Mouse (Mus musculus): ENCODE measurements around the gene Otogl. TPM values are rescaled to one million over a fixed set of nuclear protein-coding genes. Genes with fewer than 3 reads are reported as not detected.

The Otogl gene
- total RNA-seq, 2 experiments from 2014 or later, result 0.27 to 0.30 TPM

DNA sequence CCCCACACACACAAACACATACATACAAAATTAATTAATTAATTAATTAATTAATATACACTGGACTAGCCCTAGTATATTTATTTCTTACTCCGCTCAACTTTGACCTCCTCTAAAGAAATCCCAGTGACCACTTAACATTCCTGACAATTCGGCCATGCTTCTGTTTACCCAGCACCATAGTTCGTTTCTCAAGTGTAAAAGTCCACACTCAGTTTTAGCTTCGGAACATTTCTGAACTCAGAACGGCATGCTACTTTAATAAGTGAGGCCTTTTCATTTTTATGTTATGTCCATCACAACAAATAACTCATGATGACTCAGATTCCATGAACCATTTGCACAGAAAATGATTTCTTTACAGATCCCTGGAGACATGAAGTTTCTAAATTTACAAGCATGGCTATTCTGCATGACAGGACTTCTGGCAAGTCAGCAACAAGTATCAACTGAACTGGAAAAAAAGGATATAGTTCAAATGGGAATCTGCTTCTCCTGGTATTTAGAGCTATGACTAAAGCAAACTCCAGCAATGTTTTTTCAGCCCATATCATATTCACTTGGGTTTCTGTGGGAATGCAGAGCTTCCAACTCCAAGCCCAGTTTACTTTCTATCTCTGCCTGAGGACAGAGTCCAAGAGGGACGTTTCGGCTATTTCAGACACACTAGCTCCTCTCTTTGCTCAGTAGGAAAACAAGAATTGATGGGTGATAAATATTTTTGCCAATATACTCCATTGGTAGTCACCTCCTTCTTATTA is 6.5 kb downstream of the Otogl start:
- DNase-seq, result no peak

DNA sequence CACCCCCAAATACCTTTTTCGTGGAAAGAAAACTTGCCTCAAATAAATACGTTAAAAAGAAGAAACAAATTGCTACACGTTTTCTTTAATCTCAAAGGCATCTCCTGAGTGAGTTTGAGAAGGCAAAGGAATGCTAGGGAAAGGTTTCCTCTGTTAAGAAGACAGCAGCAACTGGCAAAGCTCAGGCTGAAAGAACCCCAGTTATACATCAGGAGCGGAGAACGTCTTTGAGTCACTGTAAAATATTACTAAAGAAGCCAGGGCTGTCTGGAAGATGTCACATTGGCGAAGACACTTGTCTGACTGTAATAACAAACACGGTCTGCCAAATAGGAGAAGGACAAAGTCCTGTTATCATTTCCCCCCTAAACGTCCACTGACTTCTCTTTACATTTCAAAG is 10.0 kb downstream of the Otogl start:
- DNase-seq, result no peak

DNA sequence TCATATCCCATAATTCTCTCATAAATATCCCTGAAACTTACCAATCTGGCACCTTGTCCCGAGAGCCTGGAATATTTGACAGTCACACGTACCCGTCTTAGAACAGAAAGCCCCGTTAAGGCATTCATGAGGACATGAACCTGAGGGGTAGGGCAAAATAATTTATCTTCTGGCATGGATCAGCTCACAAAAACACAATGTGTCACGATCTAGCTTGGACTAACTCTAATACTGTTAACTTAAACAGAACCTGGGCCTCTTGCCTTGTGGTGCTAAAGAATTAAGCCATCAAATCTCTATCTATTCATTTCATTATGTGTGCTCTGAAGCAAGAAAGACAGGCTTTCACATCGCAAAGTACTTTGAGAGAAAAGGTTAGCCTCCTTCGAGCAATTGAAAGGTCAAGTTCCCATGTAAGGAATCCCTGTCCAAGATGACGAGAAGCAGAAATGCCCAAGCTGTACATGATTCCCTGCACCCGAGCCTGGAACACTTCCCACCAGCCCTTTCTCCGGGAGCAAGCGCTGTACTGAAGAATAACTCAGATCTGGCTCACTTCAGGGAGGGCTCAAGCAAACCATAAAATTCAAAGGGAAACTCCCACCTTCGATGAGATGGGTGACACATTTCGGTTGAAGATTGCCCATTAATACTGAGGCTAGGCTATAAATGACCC is 10.6 kb downstream of the Otogl start:
- no peak for DNase-seq

DNA sequence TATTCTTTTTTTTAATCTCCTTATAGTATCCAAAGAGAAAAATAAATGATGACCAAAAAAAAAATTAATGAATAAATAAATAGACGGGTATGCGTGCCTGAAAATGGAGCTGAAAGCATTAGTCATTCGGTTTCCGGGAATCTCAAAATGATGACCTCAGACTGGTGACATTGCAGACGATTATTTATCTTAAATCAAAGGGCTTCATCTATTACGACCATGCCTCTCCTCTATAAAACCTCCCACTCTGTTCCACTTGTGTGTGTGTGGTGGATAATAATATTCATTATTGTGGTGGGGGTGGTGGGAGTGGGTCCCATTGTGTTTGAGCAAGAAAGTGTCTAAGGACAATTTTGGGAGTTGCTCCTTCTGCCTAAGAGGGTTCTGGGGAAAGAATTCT is 12.0 kb downstream of the Otogl start:
- DNase-seq, result no peak

DNA sequence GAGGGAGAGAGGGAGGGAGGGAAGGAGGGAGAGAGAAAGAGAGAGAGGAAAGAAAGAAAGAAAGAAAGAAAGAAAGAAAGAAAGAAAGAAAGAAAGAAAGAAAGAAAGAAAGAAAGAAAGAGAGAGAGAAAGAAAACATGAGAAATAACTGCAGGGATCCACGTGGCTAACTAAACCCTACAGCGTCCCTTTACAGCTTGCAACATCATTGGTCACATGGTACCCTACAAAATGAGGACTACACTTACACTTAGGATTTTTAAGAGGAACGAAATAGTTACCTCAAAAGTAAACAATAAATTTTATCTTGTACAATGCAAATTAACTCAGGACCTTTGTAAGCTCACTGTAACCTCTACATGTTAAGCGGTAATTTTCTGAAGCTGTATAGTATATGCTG is 15.8 kb downstream of the Otogl start:
- no peak for DNase-seq

DNA sequence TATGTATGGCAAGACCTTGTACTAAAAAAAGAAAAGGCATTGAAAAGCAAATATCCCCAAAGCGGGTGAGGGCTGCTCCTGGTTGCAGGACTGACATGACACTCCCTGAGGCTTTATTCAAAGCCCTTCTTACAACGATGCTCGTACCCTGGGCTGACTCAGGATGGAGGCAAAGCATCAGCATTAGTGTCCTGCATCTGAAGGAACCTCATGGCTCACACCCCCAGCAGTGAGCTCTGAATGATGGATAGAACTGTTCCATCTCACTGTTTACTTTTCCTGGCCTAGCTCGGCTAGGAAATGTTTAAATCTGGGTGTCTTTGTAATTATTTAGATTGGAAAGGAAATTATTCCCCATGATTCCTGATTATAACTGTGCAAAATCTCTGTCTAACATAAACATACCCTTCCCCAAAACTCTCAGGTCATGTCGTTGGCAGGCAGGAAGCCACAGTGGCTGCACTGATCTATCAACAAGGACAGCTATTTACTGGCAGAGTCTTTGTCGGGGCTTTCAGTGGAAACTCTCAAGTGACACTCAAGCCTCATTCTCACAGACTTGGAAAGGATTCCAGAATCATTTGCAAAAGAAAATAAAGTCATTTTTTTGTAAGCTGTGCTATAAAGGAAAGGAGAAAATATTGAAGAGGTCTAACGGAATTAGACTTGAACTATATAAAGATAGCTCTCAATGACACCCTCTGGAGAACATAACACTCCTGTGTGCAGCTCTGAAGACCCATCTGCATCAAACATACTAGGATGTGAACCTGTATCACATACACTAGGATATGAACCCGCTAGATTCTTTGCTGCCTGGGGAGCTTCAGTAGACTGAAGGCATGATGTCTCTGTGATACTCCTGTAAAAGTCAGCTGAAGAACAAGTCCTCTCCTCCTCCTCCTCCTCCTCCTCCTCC is 17.0 kb downstream of the Otogl start:
- no peak for DNase-seq

DNA sequence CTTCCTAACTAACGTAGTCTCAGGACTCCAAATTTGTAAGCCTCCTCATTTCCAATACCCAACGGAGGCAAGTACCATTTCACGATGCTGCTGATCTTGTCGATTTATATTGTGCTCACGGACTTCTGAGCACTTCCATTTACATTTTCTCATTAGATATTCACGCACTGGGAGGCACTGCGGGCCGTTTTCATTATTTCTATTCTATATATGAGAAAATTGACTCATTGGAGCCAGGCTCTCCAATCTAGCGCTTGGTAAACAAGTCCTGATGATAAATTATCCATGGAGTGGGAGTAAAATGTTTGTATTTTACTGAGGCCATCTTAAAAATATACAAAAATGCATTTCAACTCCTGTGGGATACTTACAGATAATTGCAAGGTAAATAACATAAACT is 21.5 kb downstream of the Otogl start:
- no peak for DNase-seq

DNA sequence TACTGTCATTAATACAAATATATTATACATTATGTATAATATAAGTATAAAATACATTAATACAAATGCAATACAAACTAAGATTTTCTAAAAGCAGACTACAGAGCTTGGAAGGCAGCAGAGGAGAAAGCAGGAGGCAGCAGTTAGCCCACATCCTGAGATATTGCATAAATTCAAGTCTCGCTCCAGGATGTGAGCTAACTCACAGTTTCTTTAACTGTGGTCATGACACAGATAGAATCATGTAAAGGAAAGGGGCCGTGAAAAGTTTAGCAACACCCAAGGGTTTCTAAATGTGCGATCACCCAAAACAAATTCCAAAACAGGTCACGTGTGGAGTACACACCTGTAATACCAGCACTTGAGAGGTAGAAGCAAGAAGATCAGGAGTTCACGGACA is 39.4 kb downstream of the Otogl start:
- DNase-seq, result no peak

DNA sequence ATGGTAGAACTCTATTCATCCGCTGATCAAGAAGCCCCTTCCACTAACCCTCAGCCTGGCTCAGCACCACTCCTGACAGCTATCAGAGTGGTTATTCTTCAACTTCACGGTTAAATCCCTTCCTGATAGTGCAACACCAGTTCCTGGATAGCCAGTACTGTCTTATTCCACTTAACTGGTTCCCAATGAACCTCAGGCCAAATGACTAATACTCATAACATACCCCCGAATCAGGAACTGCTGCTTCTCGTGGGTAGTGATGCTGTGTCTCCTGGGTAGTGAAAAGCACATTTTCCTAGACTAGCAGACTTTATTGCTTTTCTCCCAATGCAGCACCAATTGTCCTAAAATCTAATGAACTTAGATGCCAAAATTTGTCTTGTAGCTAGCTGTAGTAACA is 39.8 kb downstream of the Otogl start:
- no peak for DNase-seq

DNA sequence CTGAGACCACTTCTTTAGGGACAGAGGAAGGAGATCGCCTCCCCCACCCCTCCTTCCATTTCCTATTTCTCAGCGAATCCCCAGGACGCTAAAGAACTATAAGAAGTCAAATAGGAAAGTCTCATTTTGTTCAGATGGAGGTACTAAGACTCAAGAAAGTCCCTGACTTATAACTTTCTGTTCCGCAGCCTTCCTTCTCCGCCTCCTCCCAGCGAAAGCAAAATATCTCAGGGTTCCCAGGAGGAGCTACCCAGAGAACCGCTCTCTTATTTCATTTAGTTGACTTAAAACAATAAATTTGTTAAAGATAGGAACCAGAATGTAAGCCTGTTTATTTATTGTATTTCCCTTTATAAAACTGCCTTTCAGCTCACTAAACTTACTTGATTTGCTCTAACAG is 41.4 kb downstream of the Otogl start:
- DNase-seq, result no peak

DNA sequence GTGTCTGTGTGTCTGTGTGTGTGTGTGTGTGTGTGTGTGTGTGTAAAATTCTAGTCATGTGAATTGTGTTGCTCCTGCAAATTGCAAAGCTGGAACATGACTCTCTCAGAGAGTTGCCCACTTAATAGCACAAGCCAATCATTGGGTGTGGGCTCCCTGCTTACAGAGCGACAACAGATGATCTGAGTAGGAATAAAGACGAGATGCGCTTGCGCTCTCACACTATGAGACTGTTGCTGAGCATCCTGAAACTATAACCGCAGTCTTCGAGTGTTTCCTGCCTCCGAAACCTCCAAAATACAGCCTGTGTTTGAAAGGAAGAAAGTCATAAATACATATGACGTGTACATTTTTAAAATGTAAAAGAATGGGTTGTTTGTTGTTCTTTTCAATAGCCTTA is 43.0 kb downstream of the Otogl start:
- DNase-seq, result no peak

DNA sequence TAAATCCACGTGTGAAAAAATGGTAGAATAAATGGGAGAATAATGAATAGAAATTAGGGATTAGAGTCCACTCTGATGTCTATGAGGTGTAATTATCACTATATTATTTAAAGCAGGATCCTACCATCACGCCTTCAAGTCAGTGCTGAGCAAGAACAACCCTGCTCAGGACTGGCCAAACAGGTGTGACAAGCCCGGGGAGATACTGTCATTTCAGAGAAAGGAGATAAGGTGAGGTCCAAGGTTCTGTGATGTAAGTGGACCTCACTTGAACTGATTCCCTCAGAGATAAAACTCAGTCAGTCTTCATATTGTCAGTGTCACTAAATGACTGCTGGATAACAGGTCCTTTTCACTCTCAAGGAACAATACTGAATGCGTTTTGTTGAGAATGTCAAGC is 44.5 kb downstream of the Otogl start:
- no peak for DNase-seq

DNA sequence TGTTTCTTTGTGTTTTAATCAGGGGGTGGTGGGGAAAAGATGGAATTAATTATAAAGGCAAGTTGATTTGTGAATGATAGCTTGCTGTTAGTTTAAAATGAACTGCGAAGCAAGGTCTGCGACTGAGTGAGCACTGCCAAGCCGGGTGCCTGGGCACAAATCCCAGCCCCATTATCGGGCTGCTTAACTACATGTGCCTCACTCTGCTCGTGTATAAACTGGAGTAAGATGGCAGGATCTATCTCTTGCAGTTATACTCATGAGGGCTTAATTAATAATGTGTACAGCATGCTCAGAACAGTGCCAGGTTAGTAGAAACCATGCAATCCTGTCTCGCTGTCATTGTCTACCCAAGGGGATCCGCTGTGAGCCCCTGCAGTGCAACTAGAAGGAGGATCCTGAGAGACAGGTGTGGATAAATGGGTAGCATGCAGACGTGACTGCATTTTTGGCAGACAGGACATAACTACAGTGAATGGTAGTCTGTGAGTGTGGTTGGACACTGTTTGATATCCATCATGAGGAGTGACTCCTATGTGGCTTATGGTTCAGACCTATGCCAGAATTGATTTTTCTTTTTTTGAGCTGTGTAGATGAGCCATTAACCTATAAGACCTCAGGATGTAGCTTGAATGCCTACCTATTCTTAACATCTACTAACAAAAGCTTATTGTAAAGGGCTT is 51.6 kb downstream of the Otogl start:
- DNase-seq, result peak; percentile 8 to 29

DNA sequence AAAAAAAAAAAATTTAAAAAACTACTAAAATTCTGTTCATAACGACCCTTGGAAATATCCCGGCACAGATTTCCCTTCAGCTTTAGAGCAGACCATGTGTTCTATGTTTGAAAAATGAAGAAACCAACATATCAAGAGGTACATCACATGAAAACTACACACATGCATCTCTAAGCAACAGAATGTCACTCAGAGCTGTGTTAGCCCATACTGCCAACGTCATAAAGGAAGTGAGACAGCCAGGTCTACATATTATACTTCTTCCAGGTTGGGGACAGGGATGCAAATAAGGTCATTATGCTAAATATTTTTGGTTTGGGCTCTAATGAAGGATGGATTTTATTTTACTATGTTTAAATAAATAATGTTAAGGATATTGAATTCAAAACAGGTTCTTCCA is 52.7 kb downstream of the Otogl start:
- DNase-seq, result no peak

DNA sequence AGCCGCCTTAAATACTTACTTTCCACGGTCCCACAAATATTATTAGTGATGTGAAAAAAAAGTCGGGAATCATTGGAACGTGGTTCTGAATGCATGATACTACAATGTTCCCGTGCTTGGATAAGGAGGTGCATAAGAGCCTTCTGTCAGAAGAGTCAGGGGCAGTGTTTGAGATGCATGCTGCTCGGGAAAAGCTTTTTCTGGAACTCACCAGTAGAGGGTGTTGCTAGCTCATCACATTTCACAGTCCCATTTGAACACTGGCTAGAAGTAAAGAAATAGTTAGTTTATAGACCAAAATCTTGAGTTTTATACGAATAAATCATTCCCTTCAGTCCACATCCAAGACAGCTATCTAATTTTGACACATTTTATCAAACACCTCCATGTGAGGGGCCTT is 53.2 kb downstream of the Otogl start:
- DNase-seq, result peak in 1 of 2 experiments; percentile 10

DNA sequence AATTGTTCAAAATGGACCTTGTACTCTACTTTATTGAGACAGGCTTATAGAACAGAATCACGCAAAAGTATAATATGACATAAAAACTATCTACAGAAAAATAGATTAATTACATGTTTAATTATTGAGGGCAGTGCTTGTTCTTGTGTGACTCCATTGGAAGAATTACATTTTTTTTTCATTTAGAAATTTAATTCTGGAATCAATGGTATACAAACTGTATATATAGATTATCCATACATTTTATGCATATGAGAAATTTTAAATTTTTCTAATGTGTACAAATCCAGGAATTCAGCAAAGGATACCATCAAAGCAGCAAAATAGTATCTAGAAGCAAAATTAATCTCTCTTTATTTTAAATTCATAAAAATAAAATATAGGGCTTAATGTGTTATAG is 67.0 kb downstream of the Otogl start:
- DNase-seq, result no peak

DNA sequence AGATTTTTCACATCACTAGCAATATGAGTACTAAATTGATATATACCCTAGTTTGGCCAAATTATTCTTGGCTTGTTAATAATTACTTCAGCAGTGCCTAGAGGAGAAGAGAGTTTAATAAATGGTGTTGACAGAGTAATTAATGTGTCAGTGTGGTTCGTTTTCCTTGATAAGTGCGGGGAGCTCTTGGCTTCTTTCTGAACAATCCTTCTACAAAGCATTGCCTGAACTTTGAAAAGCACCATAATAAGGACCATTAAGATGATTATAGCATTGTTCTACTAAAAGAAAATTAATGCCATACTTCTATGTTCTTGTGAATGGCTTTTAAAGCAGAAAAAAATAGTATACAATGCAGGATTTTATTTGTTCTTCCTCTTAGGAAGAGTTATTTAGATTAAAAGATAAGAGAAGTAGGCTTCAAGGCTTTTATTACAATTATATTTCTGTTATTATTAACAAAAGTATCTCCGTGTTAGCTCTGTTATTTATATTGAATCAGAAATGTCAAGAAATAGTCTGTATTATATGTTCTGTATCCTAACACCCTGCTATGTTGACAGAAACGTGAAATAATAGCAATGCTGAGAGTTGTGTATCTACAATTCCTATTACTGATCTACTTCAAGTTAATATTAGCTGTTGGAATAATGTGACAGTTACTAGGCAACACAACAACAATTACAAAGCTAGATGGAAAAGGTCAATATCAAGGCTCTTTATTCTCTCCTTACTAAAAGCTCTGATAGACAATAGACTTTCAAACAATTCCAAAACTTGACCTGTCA is 77.3 kb downstream of the Otogl start:
- DNase-seq, result no peak

DNA sequence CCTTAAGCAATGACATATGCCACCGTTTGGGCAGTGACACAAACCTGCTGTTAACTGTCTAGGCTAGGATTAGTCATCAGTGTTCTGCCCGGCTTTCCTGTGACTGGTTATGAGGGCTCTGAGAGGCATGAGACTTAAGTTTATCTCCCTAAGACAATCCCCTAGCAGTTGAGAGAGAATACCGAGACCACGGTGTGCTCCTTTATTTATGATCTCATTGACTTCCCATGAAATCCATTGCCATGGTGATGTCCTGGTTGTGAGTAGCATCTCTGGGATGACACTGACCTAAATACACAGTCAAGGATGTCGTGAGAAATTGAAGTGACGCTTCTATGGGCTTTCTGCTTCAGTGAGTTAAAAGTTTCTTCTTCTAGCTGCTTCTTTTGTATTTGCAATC is 82.8 kb downstream of the Otogl start:
- no peak for DNase-seq

DNA sequence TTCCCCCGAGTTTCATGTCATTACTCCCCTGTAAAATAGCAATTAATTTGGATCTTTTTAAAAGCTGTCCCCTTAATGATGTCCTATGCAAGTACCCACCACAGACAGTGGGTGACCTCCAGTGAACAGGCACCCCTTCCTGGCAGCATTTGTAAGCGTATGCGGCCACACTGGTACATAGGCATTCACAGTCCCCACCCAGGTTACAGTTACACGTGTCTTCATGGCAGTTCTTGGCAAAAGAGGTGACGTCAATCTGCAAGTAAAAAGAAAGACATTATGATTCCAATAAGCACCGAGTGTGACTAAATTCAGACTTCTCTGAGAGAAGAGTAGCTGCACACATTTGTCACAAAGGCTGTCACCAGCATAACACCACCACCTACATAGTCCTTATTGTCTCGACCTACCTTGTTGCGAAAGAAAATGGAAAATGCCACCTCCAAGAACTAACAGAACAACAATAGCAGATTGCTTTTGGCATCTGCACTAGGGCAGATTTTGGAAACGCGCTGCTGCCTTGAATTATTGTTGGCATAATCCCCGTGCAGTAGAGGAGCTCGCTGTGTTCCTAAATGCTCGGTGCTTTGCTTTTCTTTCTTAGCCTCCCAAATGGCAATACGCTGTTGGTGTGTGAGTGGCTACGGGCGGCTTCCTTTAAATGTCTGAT is 98.0 kb downstream of the Otogl start:
- peak; percentile 16 to 21 for DNase-seq

DNA sequence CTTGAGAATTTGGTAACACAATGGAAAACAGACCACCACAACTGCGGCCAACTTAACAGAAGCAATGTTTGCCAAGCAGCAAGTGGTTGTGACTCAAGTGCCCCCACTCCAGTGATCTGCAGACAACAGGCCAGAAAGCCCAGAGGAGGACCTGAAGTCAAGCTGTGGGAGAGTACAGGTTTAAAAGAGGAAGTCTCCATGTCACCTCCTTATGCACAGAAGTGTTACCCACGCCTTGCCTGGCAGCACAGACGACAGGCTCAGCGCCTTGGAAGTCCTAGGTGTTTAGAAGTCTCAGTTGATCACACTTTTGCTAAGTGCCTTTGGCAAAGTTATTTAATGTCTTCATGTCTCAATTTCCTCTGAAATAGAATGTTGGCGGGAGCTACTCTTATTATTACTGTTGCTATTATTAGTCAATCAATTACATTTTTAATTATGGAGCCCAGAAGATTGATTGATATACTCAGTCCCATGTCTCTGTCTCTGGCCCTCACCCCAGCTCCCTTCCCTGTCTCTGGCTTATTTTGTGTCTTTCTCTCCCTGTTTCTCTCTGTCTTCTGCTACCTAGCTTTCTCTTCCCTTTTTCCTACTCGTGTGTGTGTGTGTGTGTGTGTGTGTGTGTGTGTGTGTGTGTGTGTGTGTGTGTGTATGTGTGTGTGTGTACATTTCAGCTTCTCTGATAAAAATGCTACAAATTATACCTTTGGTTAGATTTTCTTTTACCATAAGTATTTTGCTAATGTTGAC is 101.1 kb downstream of the Otogl start:
- no peak for DNase-seq

DNA sequence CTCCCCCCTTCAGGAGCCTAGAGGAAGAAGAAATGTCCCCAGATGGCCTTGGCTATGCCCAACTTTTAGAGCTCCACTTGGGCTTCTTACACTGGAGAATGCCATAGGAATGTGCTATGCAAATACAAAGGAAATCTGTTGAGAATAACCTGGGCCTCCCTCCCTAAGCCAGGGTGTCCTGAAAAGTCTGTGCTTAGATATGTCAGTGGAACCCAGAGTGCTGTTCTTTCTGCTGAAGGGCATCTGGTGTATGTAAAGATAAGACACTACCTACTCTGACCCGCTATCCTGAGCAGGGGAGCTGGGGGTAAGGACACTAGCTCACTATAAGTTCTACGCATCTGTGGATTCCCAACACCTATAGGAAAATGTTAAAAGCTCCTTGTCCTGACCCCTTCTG is 106.7 kb downstream of the Otogl start:
- no peak for DNase-seq

Measured in layer of hippocampus, postnatal 36 days (tissue).